Mouse (Mus musculus) liver, embryonic 12.5 days (tissue): ENCODE measurements around the gene Cbfb. TPM values are rescaled to one million over a fixed set of nuclear protein-coding genes. Genes with fewer than 3 reads are reported as not detected.

Source experiments
- ATAC-seq: fragments of 200-750 bp; cut with Nextera tagmentation; 2 replicates; pipeline ENCODE4 v1.8.0; 2017; ENCODE audit warnings: moderate number of reproducible peaks, mild to moderate bottlenecking, moderate library complexity
- H3K27ac ChIP-seq: fragments of 300-500 bp; sonication (generic); 2 replicates; pipeline ENCODE4 v1.5.1; 2016; ENCODE audit warnings: mild to moderate bottlenecking
- H3K27me3 ChIP-seq: fragments of 300-500 bp; sonication (generic); replicated peaks from 2 replicates; pipeline ENCODE4 v1.6.1; 2016; ENCODE audit warnings: mild to moderate bottlenecking, moderate library complexity
- H3K36me3 ChIP-seq: fragments of 300-500 bp; sonication (generic); 2 replicates; pipeline ENCODE4 v1.6.1; 2016; ENCODE audit warnings: mild to moderate bottlenecking, moderate library complexity
- H3K4me1 ChIP-seq: fragments of 300-500 bp; sonication (generic); 2 replicates; pipeline ENCODE4 v1.6.1; 2016
- H3K4me2 ChIP-seq: fragments of 300-500 bp; sonication (generic); 2 replicates; pipeline ENCODE4 v1.6.1; 2016; ENCODE audit warnings: mild to moderate bottlenecking, moderate library complexity
- H3K4me3 ChIP-seq: fragments of 300-500 bp; sonication (generic); 2 replicates; pipeline ENCODE4 v1.5.1; 2016; ENCODE audit warnings: mild to moderate bottlenecking, moderate library complexity
- H3K9ac ChIP-seq: fragments of 300-500 bp; sonication (generic); 2 replicates; pipeline ENCODE4 v1.6.1; 2016; ENCODE audit warnings: mild to moderate bottlenecking, moderate library complexity
- H3K9me3 ChIP-seq: fragments of 300-500 bp; sonication (generic); replicated peaks from 2 replicates; pipeline ENCODE4 v1.6.1; 2016; ENCODE audit warnings: mild to moderate bottlenecking, moderate library complexity
- WGBS: fragments of 180-500 bp; shearing (Covaris S2); methylation state at CpG from one replicate; pipeline ENCODE4 v1.1.7; 2016; ENCODE audit not compliant: insufficient replicate concordance; 5-methylcytosine and 5-hydroxymethylcytosine counted together
- polyA plus RNA-seq: library from polyadenylated mRNA; unstranded; fragments of >200 nt; fragmentation: Nextera tagmentation; extraction: Ambion mirVana; gene quantifications from 2 replicates; pipeline ENCODE4 v1.2.1, GENCODE M21; 2016

Gene Cbfb
- polyA plus RNA-seq, 1 experiment from 2014 or later = 19.1 TPM

DNA sequence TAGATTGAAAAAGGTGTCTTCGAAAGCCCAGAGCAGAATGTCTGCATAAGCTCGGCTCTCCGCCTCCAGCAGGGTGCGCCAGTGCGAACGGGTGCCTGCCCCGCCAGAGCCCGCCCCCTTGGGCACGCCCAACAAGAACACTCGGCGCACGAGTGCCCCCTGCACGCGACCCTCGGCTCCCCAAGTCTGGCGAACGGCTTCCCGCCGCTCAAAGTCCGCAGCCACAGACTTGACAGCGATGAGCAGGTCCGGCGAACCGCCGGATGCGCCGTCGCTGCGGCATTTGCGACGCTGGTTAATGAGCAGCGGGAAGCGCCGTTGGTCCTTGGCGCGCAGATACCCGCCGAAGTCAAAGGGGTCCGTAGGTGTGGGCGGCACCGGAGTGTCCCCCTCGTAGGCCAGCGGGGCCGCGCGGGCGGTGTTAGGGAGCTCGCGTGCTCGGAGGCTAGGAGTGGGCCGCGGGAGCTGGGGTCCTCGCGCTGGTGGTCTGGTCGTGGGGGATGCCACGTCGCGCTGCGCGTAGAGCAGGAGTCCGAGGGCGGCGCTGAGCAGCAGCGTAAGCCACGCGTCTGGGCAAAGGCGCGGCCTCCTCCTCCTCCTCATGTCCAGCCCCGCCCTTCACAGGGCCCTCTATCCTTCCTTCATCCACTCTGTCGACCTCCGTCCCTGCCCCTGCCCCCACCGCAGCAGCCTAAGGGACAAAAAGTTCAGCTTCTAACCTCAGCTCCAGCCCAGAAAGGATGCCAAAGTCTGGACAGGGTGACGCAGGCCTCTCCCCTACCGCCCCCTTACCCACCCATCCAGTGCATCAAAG is 83.9 kb downstream of the Cbfb start:
- H3K27ac ChIP-seq = peak overlapping the region; percentile 87
- peaks cover 44% of the 10 kb centered on the region for H3K4me1 ChIP-seq
- H3K4me3 ChIP-seq = peak overlapping the region; percentile 73
- H3K36me3 ChIP-seq = peaks cover 43% of the 10 kb centered on the region
- WGBS = under 1% methylated on average over 74 of the region's 74 CpGs
- H3K9ac ChIP-seq = peak overlapping the region; percentile 76
- H3K9me3 ChIP-seq = no peaks in the 10 kb centered on the region
- peak overlapping the region; percentile 100 for H3K4me2 ChIP-seq
- H3K27me3 ChIP-seq = peaks cover 36% of the 10 kb centered on the region
- ATAC-seq = peak; percentile 91

DNA sequence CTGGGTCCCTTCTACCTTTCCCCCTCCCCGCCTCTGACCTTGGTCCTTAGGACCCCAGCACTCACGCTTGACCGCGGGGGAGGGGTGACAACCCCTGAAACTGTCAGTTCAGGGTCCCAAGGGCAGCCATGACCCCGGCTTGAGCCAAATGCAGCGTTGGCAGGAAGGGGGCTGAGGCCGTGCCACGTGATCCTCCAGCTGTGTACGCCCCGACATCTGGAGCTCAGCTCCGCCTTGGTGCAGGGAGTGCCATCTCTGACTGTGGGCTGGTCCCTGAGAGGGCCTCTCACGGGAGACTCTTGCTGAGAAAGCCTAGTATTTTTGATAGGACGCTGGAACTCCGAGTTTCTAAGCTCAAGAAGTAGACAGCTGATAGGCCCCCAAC is 84.5 kb downstream of the Cbfb start, which contains the start of gene B3gnt9:
Gene B3gnt9 (minus strand): TSS at position 188 of the 385 bp plus-strand sequence.
- ATAC-seq = peak; percentile 91

DNA sequence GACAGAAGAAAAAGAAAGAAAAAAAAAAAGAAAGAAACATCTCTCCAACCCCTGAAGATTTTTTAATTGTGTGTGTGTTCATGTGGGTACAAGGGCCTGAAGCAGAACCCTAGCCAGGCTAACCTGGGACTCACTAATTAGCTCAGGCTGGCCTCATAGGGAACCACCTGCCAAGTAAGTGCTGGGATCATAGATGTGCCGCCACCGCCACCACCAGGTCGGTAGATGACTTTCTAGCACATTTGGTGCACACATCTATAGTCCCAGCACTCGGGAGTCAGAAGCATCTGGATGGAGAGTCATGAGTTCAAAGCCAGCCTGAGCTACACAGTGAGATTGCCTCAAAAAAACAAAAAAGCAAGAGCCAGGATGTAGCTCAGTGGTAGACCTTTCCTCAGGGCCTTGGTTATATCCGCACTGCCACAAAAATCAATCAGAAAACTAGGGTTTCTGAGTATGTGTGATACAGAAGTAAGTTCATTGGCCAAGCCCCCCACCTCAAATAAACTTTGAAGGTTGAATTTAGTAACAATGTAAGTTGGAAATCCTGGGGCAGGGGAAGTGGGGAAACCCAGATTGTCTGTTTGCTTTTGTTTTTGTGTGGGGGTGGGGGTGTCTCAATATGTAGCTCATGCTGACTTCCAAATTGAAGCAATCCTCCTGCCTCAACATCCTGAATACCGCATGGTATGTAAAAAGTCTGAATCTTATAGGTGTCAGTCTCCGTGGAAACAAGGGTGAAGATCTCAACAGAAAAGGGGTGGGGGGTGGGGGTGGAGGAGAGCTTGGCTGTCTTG is 87.0 kb downstream of the Cbfb start:
- Histone ChIP-seq H3K27me3 (peaks cover 64% of the 10 kb centered on the region), H3K27ac (no peak overlapping the region), H3K9me3 (no peaks in the 10 kb centered on the region), H3K4me2 (no peak overlapping the region), H3K9ac (no peak overlapping the region), H3K4me1 (peaks cover 62% of the 10 kb centered on the region), H3K36me3 (peaks cover 12% of the 10 kb centered on the region), H3K4me3 (no peak overlapping the region)
- 59% methylated on average over 7 of the region's 7 CpGs for WGBS
- no peak for ATAC-seq

More for the DNA sequence above, 84.5 kb downstream of the Cbfb start, which contains the start of gene B3gnt9:
- 3% methylated on average over 14 of the region's 14 CpGs for WGBS
- H3K27me3 ChIP-seq = peaks cover 42% of the 10 kb centered on the region
- H3K4me3 ChIP-seq = peak within 1 kb of the TSS; percentile 73
- no peaks in the 10 kb centered on the region for H3K9me3 ChIP-seq
- H3K4me2 ChIP-seq = peak within 1 kb of the TSS; percentile 100
- H3K27ac ChIP-seq = peak within 1 kb of the TSS; percentile 87
- H3K4me1 ChIP-seq = peaks cover 50% of the 10 kb centered on the region
- H3K9ac ChIP-seq = peak within 1 kb of the TSS; percentile 76
- peaks cover 37% of the 10 kb centered on the region for H3K36me3 ChIP-seq

DNA sequence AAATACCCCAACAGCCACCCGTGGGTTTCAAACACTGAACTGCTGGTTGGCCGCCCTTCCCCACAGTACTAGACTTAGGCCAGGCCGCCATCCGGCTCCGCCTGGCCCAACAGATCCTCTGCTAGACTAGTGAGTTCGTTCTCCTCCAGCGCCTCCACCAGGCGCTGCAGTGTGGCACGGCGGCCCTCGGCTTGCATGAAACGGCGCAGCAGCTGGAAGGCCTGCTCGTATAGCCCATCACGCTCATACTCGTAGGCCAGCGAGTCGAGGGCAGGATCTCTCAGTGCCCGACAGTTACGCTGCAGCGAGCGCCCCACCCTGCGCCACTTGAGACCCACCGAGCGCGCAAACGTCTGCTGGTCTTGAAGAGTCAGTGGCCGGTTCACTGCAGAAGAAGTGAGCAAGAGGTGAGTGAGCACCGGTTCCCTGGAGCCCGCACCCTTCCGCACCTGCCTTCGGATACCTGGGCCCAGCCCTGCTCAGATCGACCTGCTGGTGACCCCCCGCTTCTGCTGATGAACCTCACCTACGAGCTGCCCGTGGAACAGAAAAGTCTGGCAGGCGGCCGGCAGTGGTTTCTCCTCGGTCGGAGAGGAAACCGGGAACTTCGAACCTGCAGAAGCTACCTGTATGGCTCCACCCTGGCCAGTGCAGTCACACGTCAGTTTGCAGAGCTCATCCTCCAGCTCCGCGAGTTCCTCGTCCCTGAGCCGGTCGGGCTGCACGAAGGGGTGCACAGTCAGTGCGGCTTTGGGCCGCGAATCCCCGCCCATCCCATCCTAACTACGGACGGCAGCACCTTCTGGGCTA is 88.6 kb downstream of the Cbfb start:
- Histone ChIP-seq H3K4me2 (peak overlapping the region; percentile 79), H3K27ac (no peak overlapping the region), H3K9ac (peak overlapping the region; percentile 29; the same call in 1 of the 2 replicates), H3K4me3 (peak overlapping the region; percentile 47), H3K36me3 (no peaks in the 10 kb centered on the region), H3K9me3 (no peaks in the 10 kb centered on the region), H3K4me1 (peaks cover 57% of the 10 kb centered on the region), H3K27me3 (peaks cover 76% of the 10 kb centered on the region)
- WGBS = 13% methylated on average over 55 of the region's 55 CpGs
- no peak for ATAC-seq

DNA sequence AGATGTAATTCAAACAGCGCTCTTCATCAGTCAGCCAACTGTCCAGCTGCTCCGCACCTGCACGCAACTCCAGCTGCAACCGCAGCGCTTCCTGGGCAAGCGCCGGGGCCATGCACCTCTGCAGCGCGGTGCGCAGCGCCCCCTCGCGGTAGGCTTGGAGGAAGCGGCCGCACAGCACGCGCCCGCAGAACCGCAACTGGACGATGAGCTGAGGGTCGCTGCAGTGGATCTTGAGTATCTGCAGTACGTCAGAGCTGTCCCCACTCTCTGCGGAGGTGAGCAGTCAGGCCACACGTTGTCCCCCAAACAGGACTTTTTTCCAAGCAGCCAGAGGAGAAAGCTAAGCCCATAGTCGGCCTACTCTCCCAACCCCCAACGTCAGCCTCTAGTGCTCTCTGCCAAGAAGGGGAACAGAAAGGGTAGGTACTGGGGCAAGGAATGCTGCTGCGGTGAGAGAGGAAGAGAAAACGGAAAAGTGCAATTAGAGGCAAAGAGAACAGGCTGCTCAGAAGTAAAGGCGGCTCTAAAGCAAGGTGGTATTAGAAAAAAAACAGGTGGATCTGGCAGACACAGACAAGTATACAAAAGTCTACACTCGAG is 89.3 kb downstream of the Cbfb start:
- 4% methylated on average over 30 of the region's 30 CpGs for WGBS
- Histone ChIP-seq H3K27ac (no peak overlapping the region), H3K9me3 (no peaks in the 10 kb centered on the region), H3K27me3 (peaks cover 76% of the 10 kb centered on the region), H3K4me3 (peak overlapping the region; percentile 47), H3K36me3 (no peaks in the 10 kb centered on the region), H3K9ac (peak overlapping the region; percentile 29; the same call in 1 of the 2 replicates), H3K4me2 (peak overlapping the region; percentile 79), H3K4me1 (peaks cover 55% of the 10 kb centered on the region)
- ATAC-seq = no peak

DNA sequence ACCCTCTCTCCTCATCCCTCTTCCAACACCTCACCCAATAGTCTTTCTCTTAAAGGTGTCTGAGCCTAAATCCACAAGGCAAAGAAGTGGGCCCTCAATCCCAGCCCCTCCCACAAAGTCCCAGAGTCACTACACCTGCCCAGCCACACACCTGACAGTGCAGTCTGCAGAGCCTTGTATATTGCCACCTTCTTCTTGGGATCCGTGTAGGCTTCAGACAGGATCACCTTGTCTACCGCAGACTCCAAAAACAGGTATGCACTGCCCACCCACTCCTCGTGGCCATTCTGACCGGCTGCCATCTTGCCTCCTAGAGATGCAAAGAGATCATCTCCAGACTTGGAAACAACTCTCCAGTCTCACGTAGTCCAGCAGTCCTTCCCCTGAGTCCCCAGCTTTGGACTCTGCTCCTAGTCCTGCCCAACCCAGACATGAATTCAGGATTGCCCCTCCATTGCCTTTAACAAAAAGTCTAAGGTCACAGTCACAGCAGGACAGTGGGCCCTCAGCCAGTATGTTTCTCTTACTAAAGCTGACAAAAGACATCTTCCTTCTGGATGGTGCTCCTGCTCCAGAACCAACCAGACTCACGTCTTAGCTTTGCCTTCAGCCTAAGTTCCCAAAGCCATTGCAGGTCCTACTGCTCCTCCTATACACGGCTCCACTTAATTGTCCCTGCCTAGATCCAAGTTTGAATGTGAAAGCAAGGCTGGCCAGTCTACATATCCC is 90.1 kb downstream of the Cbfb start:
- Histone ChIP-seq H3K4me3 (no peak overlapping the region), H3K9ac (no peak overlapping the region), H3K36me3 (no peaks in the 10 kb centered on the region), H3K4me1 (peaks cover 55% of the 10 kb centered on the region), H3K27me3 (peaks cover 80% of the 10 kb centered on the region), H3K9me3 (no peaks in the 10 kb centered on the region), H3K4me2 (peak overlapping the region; percentile 79; the same call in 1 of the 2 replicates), H3K27ac (no peak overlapping the region)
- no peak for ATAC-seq
- 71% methylated on average over 7 of the region's 7 CpGs for WGBS

DNA sequence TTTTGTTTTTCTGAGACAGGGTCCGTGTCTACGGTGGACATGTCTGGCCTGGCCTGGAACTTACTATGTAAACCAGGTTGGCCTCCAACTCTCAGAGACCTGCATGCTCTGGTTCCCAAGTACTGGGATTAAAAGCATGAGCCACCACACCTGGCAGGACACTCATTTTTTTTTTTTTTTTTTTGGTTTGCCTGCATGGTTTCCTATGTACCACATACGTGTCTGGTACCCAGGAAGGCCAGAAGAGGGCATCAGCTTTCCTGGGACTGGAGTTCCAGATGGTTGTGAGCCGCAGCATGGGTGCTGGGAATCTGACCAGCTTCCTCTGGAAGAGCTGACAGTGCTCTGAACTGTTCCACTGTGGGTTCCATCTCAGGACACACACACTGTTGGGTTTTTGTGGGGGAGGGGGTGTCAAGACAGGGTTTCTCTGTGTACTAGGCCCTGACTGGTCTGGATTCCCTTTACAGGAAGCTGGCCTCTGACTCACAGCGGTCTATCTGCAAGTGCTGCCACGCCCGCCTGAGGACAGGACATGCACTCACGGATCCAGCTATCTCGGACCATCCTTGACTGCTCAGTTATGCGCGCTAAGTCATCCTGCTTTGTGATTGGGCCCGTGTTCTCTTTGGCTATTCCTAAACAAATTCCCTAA is 91.0 kb downstream of the Cbfb start:
- Histone ChIP-seq H3K9me3 (0 out of 2 replicates have a peak, but pooled peaks cover 2% of the 10 kb centered on the region), H3K9ac (no peak overlapping the region), H3K4me3 (no peak overlapping the region), H3K36me3 (no peaks in the 10 kb centered on the region), H3K27ac (no peak overlapping the region), H3K4me2 (no peak overlapping the region), H3K27me3 (peaks cover 80% of the 10 kb centered on the region), H3K4me1 (peaks cover 50% of the 10 kb centered on the region)
- 59% methylated on average over 12 of the region's 12 CpGs for WGBS
- no peak for ATAC-seq

DNA sequence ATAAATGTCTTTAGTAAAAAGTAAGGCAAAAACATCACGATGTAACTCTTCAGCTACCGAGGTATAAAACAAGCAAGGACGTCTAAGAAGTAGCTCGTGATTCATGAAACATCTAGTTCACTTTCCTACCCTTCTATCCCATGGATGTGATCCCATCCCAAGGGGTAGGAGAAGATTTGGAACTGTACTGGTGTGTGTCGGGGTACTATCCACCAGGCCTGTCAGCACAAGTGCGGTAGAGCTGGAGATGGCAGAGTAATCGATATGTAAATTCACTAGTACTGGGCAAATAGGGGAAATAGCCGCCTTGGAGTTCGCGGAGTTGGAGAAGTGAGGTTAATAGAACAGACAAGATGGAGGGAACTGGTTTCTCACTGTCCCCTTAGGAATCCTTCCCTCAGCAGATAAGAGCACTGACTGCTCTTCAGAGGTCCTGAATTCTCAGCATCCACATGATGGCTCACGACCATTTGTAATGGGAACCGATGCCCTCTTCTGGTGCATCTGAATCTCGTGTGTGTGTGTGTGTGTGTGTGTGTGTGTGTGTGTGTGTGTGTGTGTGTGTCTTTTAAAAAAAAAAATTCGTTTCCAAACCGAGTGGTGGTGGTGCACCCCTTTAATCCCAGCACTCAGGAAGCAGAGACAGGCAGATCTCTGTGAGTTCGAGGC is 92.9 kb downstream of the Cbfb start:
- Histone ChIP-seq H3K4me1 (peaks cover 55% of the 10 kb centered on the region), H3K36me3 (no peaks in the 10 kb centered on the region), H3K27ac (no peak overlapping the region), H3K4me3 (peak overlapping the region; percentile 76), H3K27me3 (peaks cover 85% of the 10 kb centered on the region), H3K9ac (peak overlapping the region; percentile 86), H3K9me3 (0 out of 2 replicates have a peak, but pooled peaks cover 3% of the 10 kb centered on the region), H3K4me2 (peak overlapping the region; percentile 95)
- ATAC-seq = no peak
- 39% methylated on average over 16 of the region's 16 CpGs for WGBS

DNA sequence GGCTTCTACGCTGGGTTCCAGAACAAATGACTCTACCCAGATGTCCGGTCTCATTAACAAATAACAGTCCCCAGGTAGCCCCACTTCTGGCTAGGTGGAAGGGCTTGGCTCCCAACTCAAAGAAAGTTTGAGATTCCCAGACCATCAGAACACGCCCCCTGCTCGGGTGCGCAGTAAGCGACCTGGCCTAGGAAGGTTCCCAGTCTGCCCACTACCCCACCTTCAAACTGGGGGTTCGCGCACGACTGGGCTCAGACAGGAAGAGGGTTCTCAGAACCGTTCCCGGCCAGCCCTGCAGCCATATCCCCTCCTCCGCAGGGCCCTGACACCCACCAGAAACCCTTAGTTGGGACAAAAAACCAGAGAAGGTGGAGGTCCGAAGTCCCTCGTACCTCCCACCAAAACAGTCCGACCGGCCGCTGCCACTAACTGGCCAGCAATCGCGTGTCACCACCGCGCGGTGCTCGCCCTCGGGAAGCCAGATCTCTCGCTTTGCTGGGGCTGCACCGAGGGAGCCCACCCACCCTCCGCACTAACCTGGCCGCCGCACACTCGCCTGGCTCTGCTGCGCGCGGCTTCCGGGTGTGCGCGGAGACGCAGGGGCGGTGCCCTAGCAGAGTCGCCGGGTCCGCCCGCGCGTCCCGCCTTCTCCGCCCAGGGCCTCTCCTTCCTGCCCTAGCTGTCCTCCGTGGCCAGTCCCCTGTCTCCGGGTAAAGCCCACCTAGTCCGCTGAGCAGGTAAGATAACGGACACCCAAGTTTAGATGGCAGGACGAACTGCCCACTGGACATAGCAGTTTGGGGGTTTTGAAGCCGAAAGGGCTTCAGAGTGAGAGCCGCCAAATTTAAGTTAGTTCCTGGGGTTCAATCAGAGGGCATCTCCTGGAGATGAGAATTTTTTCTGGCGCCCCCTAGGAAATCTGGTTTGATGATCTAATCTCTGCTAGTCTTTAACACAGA is 93.8 kb downstream of the Cbfb start, which contains the start of the genes Tradd and Fbxl8:
Gene Tradd (minus strand): TSS at position 586 of the 959 bp plus-strand sequence.
Gene Fbxl8 (plus strand): TSS at position 625 of the 959 bp plus-strand sequence.
- H3K4me1 ChIP-seq = peaks cover 57% of the 10 kb centered on the region
- 2% methylated on average over 54 of the region's 54 CpGs for WGBS
- ATAC-seq = peak; percentile 85

More for the DNA sequence above, 93.8 kb downstream of the Cbfb start, which contains the start of the genes Tradd and Fbxl8:
- H3K4me3 ChIP-seq = peak within 1 kb of the TSS; percentile 76
- peak within 1 kb of the TSS; percentile 86 for H3K9ac ChIP-seq
- no peak within 1 kb of the TSS for H3K27ac ChIP-seq
- H3K9me3 ChIP-seq = 0 out of 2 replicates have a peak, but pooled peaks cover 3% of the 10 kb centered on the region
- peaks cover 85% of the 10 kb centered on the region for H3K27me3 ChIP-seq
- H3K4me2 ChIP-seq = peak within 1 kb of the TSS; percentile 95
- H3K36me3 ChIP-seq = no peaks in the 10 kb centered on the region
